Mouse (Mus musculus): ENCODE measurements around the gene Scgb2b20. TPM values are rescaled to one million over a fixed set of nuclear protein-coding genes. Genes with fewer than 3 reads are reported as not detected.
"Not testable (repeated sequence)": the region's sequence is repeated elsewhere in the genome, so short reads cannot be mapped to it uniquely, and the experiment has no call there.

Scgb2b20 gene
- total RNA-seq (2017) = not detected in 2 replicates

- ATAC-seq (replicated peaks; ENCODE audit: low read depth, poor library complexity, severe bottlenecking) = not testable (repeated sequence)
Observed at GRCm38 (mm10) chr7:33366222-33366621, at the start of gene Scgb2b20. TSS of gene Scgb2b20 (minus strand) at chr7:33366322.

GRCm38 (mm10) chr7:33409681-33410080 is 43.6 kb upstream of the Scgb2b20 start:
- not testable (repeated sequence) for ATAC-seq (replicated peaks; ENCODE audit: low read depth, poor library complexity, severe bottlenecking)

GRCm38 (mm10) chr7:33401650-33402049 is 35.5 kb upstream of the Scgb2b20 start:
- no peak for ATAC-seq (replicated peaks; ENCODE audit: low read depth, poor library complexity, severe bottlenecking)

- not testable (repeated sequence) for ATAC-seq (replicated peaks; ENCODE audit: low read depth, poor library complexity, severe bottlenecking)
Observed at GRCm38 (mm10) chr7:33399749-33400148, 33.6 kb upstream of the Scgb2b20 start.

- not testable (repeated sequence) for ATAC-seq (replicated peaks; ENCODE audit: low read depth, poor library complexity, severe bottlenecking)
Observed at GRCm38 (mm10) chr7:33372934-33373333, 6.8 kb upstream of the Scgb2b20 start, which contains the start of gene Scgb1b20. TSS of gene Scgb1b20 (plus strand) at chr7:33373234.

Other genes starting within 250 kb of the Scgb2b20 start
- gene Scgb2b18, start 192.5 kb downstream of the Scgb2b20 start, total RNA-seq (2017) = not detected in 2 replicates
- not detected in 2 replicates for gene Scgb1b18, start 180.8 kb downstream of the Scgb2b20 start, total RNA-seq (2017)
- gene Scgb2b19, start 86.0 kb downstream of the Scgb2b20 start, total RNA-seq (2017) = not detected in 2 replicates
- gene Scgb1b19, start 79.0 kb downstream of the Scgb2b20 start, total RNA-seq (2017) = not detected in 2 replicates
- not detected in 2 replicates for gene Scgb1b20, start 6.9 kb upstream of the Scgb2b20 start, total RNA-seq (2017)
- gene Scgb2b21, start 154.1 kb upstream of the Scgb2b20 start, total RNA-seq (2017) = not detected in 2 replicates

All from common myeloid progenitor, adult 5-6 weeks (primary cell).